Mouse (Mus musculus): ENCODE measurements around the gene Atl3.

GRCm38 (mm10) chr19:7553441-7553840 lies 59.6 kb downstream of the Atl3 start:
- no peak for TF ChIP-seq POLR2A (IDR thresholded peaks at IDR 0.05; ENCODE audit: control insufficient read depth, extremely low read depth, insufficient read depth, low read length, poor library complexity)
- no peak for TF ChIP-seq CTCF (IDR thresholded peaks at IDR 0.05; ENCODE audit: borderline replicate concordance, control insufficient read depth, extremely low read depth, insufficient read depth, low read length, poor library complexity)
